Mouse (Mus musculus) intestine, embryonic 16.5 days (tissue): ENCODE measurements around the gene Ttll8. TPM values are rescaled to one million over a fixed set of nuclear protein-coding genes. Genes with fewer than 3 reads are reported as not detected.

ENCODE experiments used
- ATAC-seq: fragments of 200-750 bp; cut with Nextera tagmentation; 2 replicates; pipeline ENCODE4 v1.8.0; 2017; ENCODE audit warnings: moderate TSS enrichment, moderate library complexity
- H3K27ac ChIP-seq: fragments of 300-500 bp; sonication (generic); 2 replicates; pipeline ENCODE4 v1.5.1; 2014; ENCODE audit warnings: mild to moderate bottlenecking, low read length
- H3K27me3 ChIP-seq: fragments of 300-500 bp; sonication (generic); replicated peaks from 2 replicates; pipeline ENCODE4 v1.6.1; 2014; ENCODE audit warnings: low read length, control low read depth, mixed read lengths; ENCODE audit not compliant: control insufficient read depth, insufficient read depth
- H3K36me3 ChIP-seq: fragments of 300-500 bp; sonication (generic); 2 replicates; pipeline ENCODE4 v1.6.1; 2014; ENCODE audit warnings: low read length, control low read depth; ENCODE audit not compliant: control insufficient read depth, insufficient read depth
- H3K4me1 ChIP-seq: fragments of 300-500 bp; sonication (generic); 2 replicates; pipeline ENCODE4 v1.6.1; 2014; ENCODE audit warnings: low read length, control low read depth, mixed read lengths; ENCODE audit not compliant: control insufficient read depth, insufficient read depth
- H3K4me2 ChIP-seq: fragments of 300-500 bp; sonication (generic); 2 replicates; pipeline ENCODE4 v1.6.1; 2014; ENCODE audit warnings: low read depth, low read length, control low read depth
- H3K4me3 ChIP-seq: fragments of 300-500 bp; sonication (generic); 2 replicates; pipeline ENCODE4 v1.5.1; 2014; ENCODE audit warnings: mild to moderate bottlenecking, low read length
- H3K9ac ChIP-seq: fragments of 300-500 bp; sonication (generic); 2 replicates; pipeline ENCODE4 v1.6.1; 2014; ENCODE audit warnings: low read depth, low read length
- H3K9me3 ChIP-seq: fragments of 300-500 bp; sonication (generic); 2 replicates; pipeline ENCODE4 v1.6.1; 2016; ENCODE audit warnings: low read length, control low read depth; ENCODE audit not compliant: control insufficient read depth
- WGBS: fragments of 180-500 bp; shearing (Covaris S2); extraction: QIAGEN DNeasy Blood & Tissue Kit; methylation state at CpG from one replicate; pipeline ENCODE4 v1.1.7; 2014; 5-methylcytosine and 5-hydroxymethylcytosine counted together
- polyA plus RNA-seq: library from polyadenylated mRNA; unstranded; fragments of >200 nt; fragmentation: Nextera tagmentation; extraction: Ambion mirVana; gene quantifications from 2 replicates; pipeline ENCODE4 v1.2.1, GENCODE M21; 2015

The Ttll8 gene
- polyA plus RNA-seq, 1 experiment from 2014 or later, result not detected

DNA sequence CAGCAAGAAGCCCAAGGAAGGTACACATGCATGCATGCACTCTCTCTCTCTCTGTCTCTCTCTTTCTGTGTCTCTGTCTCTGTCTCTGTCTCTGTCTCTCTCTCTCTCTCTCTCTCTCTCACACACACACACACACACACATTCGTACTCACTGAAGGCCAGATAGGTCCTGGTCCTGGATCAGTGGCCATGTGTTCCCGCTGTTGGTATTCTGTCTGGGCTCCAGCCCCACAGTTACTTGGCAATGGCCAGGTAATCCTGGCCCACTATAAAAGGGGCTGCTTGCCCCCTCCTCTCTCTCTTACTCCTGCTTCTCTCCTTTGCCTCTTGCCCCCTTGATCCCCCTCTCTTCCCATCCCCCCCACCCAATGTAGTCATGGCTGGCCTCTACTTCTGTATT is 113.1 kb downstream of the Ttll8 start:
- H3K36me3 ChIP-seq, result no peaks in the 10 kb centered on the region
- 100% methylated on average over 2 of the region's 2 CpGs for WGBS
- no peak overlapping the region for H3K4me2 ChIP-seq
- H3K9me3 ChIP-seq, result no peaks in the 10 kb centered on the region
- ATAC-seq, result no peak
- no peaks in the 10 kb centered on the region for H3K27me3 ChIP-seq
- H3K4me1 ChIP-seq, result peaks cover 22% of the 10 kb centered on the region
- no peak overlapping the region for H3K9ac ChIP-seq
- H3K4me3 ChIP-seq, result no peak overlapping the region
- no peak overlapping the region for H3K27ac ChIP-seq

Other genes with a start within 250 kb of the Ttll8 start
- gene Brd1, start 220.2 kb downstream of the Ttll8 start, polyA plus RNA-seq, result 13.4 and 14.1 TPM in 2 replicates
- 11.9 and 12.4 TPM in 2 replicates for gene Zbed4, start 202.8 kb downstream of the Ttll8 start, polyA plus RNA-seq
- gene Alg12, start 135.1 kb downstream of the Ttll8 start, polyA plus RNA-seq, result 16.7 and 16.9 TPM in 2 replicates
- 123 and 137 TPM in 2 replicates for gene Creld2, start 134.8 kb downstream of the Ttll8 start, polyA plus RNA-seq
- gene Pim3, start 92.2 kb downstream of the Ttll8 start, polyA plus RNA-seq, result 45.7 and 46.3 TPM in 2 replicates
- gene Mlc1, start 24.6 kb upstream of the Ttll8 start, polyA plus RNA-seq, result not detected in 2 replicates
- not detected in 2 replicates for gene Mov10l1, start 28.5 kb upstream of the Ttll8 start, polyA plus RNA-seq
- 0.38 and 0.68 TPM in 2 replicates for gene Panx2, start 105.3 kb upstream of the Ttll8 start, polyA plus RNA-seq
- gene Trabd, start 120.7 kb upstream of the Ttll8 start, polyA plus RNA-seq, result 53.2 and 56.4 TPM in 2 replicates
- 13.7 and 15.3 TPM in 2 replicates for gene Selenoo, start 134.7 kb upstream of the Ttll8 start, polyA plus RNA-seq
- gene Tubgcp6, start 168.7 kb upstream of the Ttll8 start, polyA plus RNA-seq, result 8.6 and 9.3 TPM in 2 replicates
- gene Hdac10, start 174.3 kb upstream of the Ttll8 start, polyA plus RNA-seq, result 25.3 and 27.6 TPM in 2 replicates
- 2.7 and 3.1 TPM in 2 replicates for gene Mapk12, start 186.3 kb upstream of the Ttll8 start, polyA plus RNA-seq
- gene Mapk11, start 195.2 kb upstream of the Ttll8 start, polyA plus RNA-seq, result 4.7 and 5.0 TPM in 2 replicates
- gene Plxnb2, start 226.4 kb upstream of the Ttll8 start, polyA plus RNA-seq, result 98.5 and 104 TPM in 2 replicates
- 10.9 and 13.0 TPM in 2 replicates for gene Dennd6b, start 242.1 kb upstream of the Ttll8 start, polyA plus RNA-seq